Mouse (Mus musculus): ENCODE results near the gene Clp1. TPM values are rescaled to one million over a fixed set of nuclear protein-coding genes. Genes with fewer than 3 reads are reported as not detected.

The Clp1 gene
- total and polyA plus RNA-seq, 3 experiments = 27.1 to 29.8 TPM; not detected in 1

Other genes with a start within 250 kb of the Clp1 start
- 11.5 and 12.7 TPM in 2 replicates for gene Ctnnd1, start 76.6 kb downstream of the Clp1 start, total RNA-seq (2012; rRNA removed)
- gene Ctnnd1, start 76.6 kb downstream of the Clp1 start, polyA plus RNA-seq (2012; ENCODE audit: insufficient read depth in 1 of 2, insufficient read length in 2 of 2, low read depth in 1 of 2, low replicate concordance in 2 of 2, missing spikeins in 1 of 2) = 10 to 100 TPM in 1 of 2 experiments, not detected in 1; 31.6 TPM
- 0.04 TPM in 1 of 2 replicates, not detected in the other for gene Btbd18, start 68.3 kb downstream of the Clp1 start, total RNA-seq (2012; rRNA removed)
- under 1 TPM in 1 of 2 experiments, not detected in 1; 0.07 TPM for gene Btbd18, start 68.3 kb downstream of the Clp1 start, polyA plus RNA-seq (2012; ENCODE audit: insufficient read depth in 1 of 2, insufficient read length in 2 of 2, low read depth in 1 of 2, low replicate concordance in 2 of 2, missing spikeins in 1 of 2)
- gene Selenoh, start 56.6 kb downstream of the Clp1 start, total RNA-seq (2012; rRNA removed) = 79.0 and 89.9 TPM in 2 replicates
- 10 to 100 TPM in 1 of 2 experiments, not detected in 1; 70.7 TPM for gene Selenoh, start 56.6 kb downstream of the Clp1 start, polyA plus RNA-seq (2012; ENCODE audit: insufficient read depth in 1 of 2, insufficient read length in 2 of 2, low read depth in 1 of 2, low replicate concordance in 2 of 2, missing spikeins in 1 of 2)
- gene Gm28635, start 49.3 kb downstream of the Clp1 start, total RNA-seq (2012; rRNA removed) = 0.19 TPM in 1 of 2 replicates, not detected in the other
- gene Gm28635, start 49.3 kb downstream of the Clp1 start, polyA plus RNA-seq (2012; ENCODE audit: insufficient read depth in 1 of 2, insufficient read length in 2 of 2, low read depth in 1 of 2, low replicate concordance in 2 of 2, missing spikeins in 1 of 2) = not detected
- 13.9 and 18.8 TPM in 2 replicates for gene Med19, start 48.9 kb downstream of the Clp1 start, total RNA-seq (2012; rRNA removed)
- 10 to 100 TPM in 1 of 2 experiments, not detected in 1; 26.0 TPM for gene Med19, start 48.9 kb downstream of the Clp1 start, polyA plus RNA-seq (2012; ENCODE audit: insufficient read depth in 1 of 2, insufficient read length in 2 of 2, low read depth in 1 of 2, low replicate concordance in 2 of 2, missing spikeins in 1 of 2)
- 54.2 and 66.8 TPM in 2 replicates for gene Tmx2, start 48.2 kb downstream of the Clp1 start, total RNA-seq (2012; rRNA removed)
- 10 to 100 TPM in 1 of 2 experiments, not detected in 1; 64.6 TPM for gene Tmx2, start 48.2 kb downstream of the Clp1 start, polyA plus RNA-seq (2012; ENCODE audit: insufficient read depth in 1 of 2, insufficient read length in 2 of 2, low read depth in 1 of 2, low replicate concordance in 2 of 2, missing spikeins in 1 of 2)
- 26.4 and 29.3 TPM in 2 replicates for gene Zdhhc5, start 12.2 kb downstream of the Clp1 start, total RNA-seq (2012; rRNA removed)
- 10 to 100 TPM in 1 of 2 experiments, not detected in 1; 42.9 TPM for gene Zdhhc5, start 12.2 kb downstream of the Clp1 start, polyA plus RNA-seq (2012; ENCODE audit: insufficient read depth in 1 of 2, insufficient read length in 2 of 2, low read depth in 1 of 2, low replicate concordance in 2 of 2, missing spikeins in 1 of 2)
- not detected in 2 replicates for gene Ypel4, start 6.7 kb upstream of the Clp1 start, total RNA-seq (2012; rRNA removed)
- under 1 TPM in 1 of 2 experiments, not detected in 1; 0.06 TPM for gene Ypel4, start 6.7 kb upstream of the Clp1 start, polyA plus RNA-seq (2012; ENCODE audit: insufficient read depth in 1 of 2, insufficient read length in 2 of 2, low read depth in 1 of 2, low replicate concordance in 2 of 2, missing spikeins in 1 of 2)
- gene Gm19426, start 16.3 kb upstream of the Clp1 start, total RNA-seq (2012; rRNA removed) = not detected in 2 replicates
- not detected for gene Gm19426, start 16.3 kb upstream of the Clp1 start, polyA plus RNA-seq (2012; ENCODE audit: insufficient read depth in 1 of 2, insufficient read length in 2 of 2, low read depth in 1 of 2, low replicate concordance in 2 of 2, missing spikeins in 1 of 2)
- not detected in 2 replicates for gene Serping1, start 48.1 kb upstream of the Clp1 start, total RNA-seq (2012; rRNA removed)
- not detected for gene Serping1, start 48.1 kb upstream of the Clp1 start, polyA plus RNA-seq (2012; ENCODE audit: insufficient read depth in 1 of 2, insufficient read length in 2 of 2, low read depth in 1 of 2, low replicate concordance in 2 of 2, missing spikeins in 1 of 2)
- 8.8 and 17.5 TPM in 2 replicates for gene Ube2l6, start 71.5 kb upstream of the Clp1 start, total RNA-seq (2012; rRNA removed)
- gene Ube2l6, start 71.5 kb upstream of the Clp1 start, polyA plus RNA-seq (2012; ENCODE audit: insufficient read depth in 1 of 2, insufficient read length in 2 of 2, low read depth in 1 of 2, low replicate concordance in 2 of 2, missing spikeins in 1 of 2) = 10 to 100 TPM in 1 of 2 experiments, not detected in 1; 37.0 TPM
- gene Smtnl1, start 95.3 kb upstream of the Clp1 start, total RNA-seq (2012; rRNA removed) = not detected in 2 replicates
- gene Smtnl1, start 95.3 kb upstream of the Clp1 start, polyA plus RNA-seq (2012; ENCODE audit: insufficient read depth in 1 of 2, insufficient read length in 2 of 2, low read depth in 1 of 2, low replicate concordance in 2 of 2, missing spikeins in 1 of 2) = not detected
- gene Timm10, start 99.6 kb upstream of the Clp1 start, total RNA-seq (2012; rRNA removed) = 165 and 193 TPM in 2 replicates
- 100 to 1,000 TPM in 1 of 2 experiments, not detected in 1; 129 TPM for gene Timm10, start 99.6 kb upstream of the Clp1 start, polyA plus RNA-seq (2012; ENCODE audit: insufficient read depth in 1 of 2, insufficient read length in 2 of 2, low read depth in 1 of 2, low replicate concordance in 2 of 2, missing spikeins in 1 of 2)
- gene Slc43a1, start 111.5 kb upstream of the Clp1 start, total RNA-seq (2012; rRNA removed) = 93.3 and 131 TPM in 2 replicates
- 100 to 1,000 TPM in 1 of 2 experiments, 10 to 100 TPM in 1; 69.8 to 108 TPM for gene Slc43a1, start 111.5 kb upstream of the Clp1 start, polyA plus RNA-seq (2012; ENCODE audit: insufficient read depth in 1 of 2, insufficient read length in 2 of 2, low read depth in 1 of 2, low replicate concordance in 2 of 2, missing spikeins in 1 of 2)
- gene Rtn4rl2, start 159.4 kb upstream of the Clp1 start, total RNA-seq (2012; rRNA removed) = 0.12 TPM in 1 of 2 replicates, not detected in the other
- 1 to 10 TPM in 1 of 2 experiments, not detected in 1; 1.1 TPM for gene Rtn4rl2, start 159.4 kb upstream of the Clp1 start, polyA plus RNA-seq (2012; ENCODE audit: insufficient read depth in 1 of 2, insufficient read length in 2 of 2, low read depth in 1 of 2, low replicate concordance in 2 of 2, missing spikeins in 1 of 2)
- gene Slc43a3, start 209.2 kb upstream of the Clp1 start, total RNA-seq (2012; rRNA removed) = 82.5 and 91.5 TPM in 2 replicates
- 10 to 100 TPM in 1 of 2 experiments, not detected in 1; 90.6 TPM for gene Slc43a3, start 209.2 kb upstream of the Clp1 start, polyA plus RNA-seq (2012; ENCODE audit: insufficient read depth in 1 of 2, insufficient read length in 2 of 2, low read depth in 1 of 2, low replicate concordance in 2 of 2, missing spikeins in 1 of 2)